Mouse (Mus musculus): Measurements from ENCODE around the gene Crlf2. TPM values are rescaled to one million over a fixed set of nuclear protein-coding genes. Genes with fewer than 3 reads are reported as not detected.
A peak's percentile ranks its signal among the peaks of the same experiment; 100 is the strongest.

Crlf2 gene
- polyA plus RNA-seq, 1 experiment from 2014 or later: 5.1 TPM

- Histone ChIP-seq H3K4me2 (ENCODE audit: low read depth, low read length) (peak overlapping the region; percentile 76), H3K27ac (ENCODE audit: low read length) (peak overlapping the region; percentile 94), H3K4me1 (ENCODE audit: control insufficient read depth, low read depth, low read length) (peaks cover 9% of the 10 kb centered on the region; the same call in 1 of the 2 replicates), H3K9ac (ENCODE audit: low read depth, low read length) (no peak overlapping the region), H3K27me3 (ENCODE audit: control insufficient read depth, insufficient read depth, low read depth, low read length) (no peaks in the 10 kb centered on the region), H3K9me3 (replicated peaks; ENCODE audit: control insufficient read depth, low read length) (peaks cover 39% of the 10 kb centered on the region), H3K36me3 (ENCODE audit: control insufficient read depth, insufficient read depth) (peaks cover 15% of the 10 kb centered on the region), H3K4me3 (ENCODE audit: low read depth, low read length) (peak overlapping the region; percentile 74)
- WGBS (ENCODE audit: insufficient replicate concordance): 8% methylated on average over 40 of the region's 40 CpGs
- peak; percentile 61 for ATAC-seq (ENCODE audit: low read depth)
Measured at GRCm38 (mm10) chr5:109556591-109557320, 2.0 kb downstream of the Crlf2 start.

GRCm38 (mm10) chr5:109555676-109556571 is 2.9 kb downstream of the Crlf2 start:
- Histone ChIP-seq H3K9ac (ENCODE audit: low read depth, low read length) (no peak overlapping the region), H3K27ac (ENCODE audit: low read length) (peak overlapping the region; percentile 94), H3K9me3 (replicated peaks; ENCODE audit: control insufficient read depth, low read length) (peaks cover 47% of the 10 kb centered on the region), H3K27me3 (ENCODE audit: control insufficient read depth, insufficient read depth, low read depth, low read length) (no peaks in the 10 kb centered on the region), H3K4me3 (ENCODE audit: low read depth, low read length) (peak overlapping the region; percentile 74), H3K4me2 (ENCODE audit: low read depth, low read length) (peak overlapping the region; percentile 76; the same call in 1 of the 2 replicates), H3K36me3 (ENCODE audit: control insufficient read depth, insufficient read depth) (peaks cover 15% of the 10 kb centered on the region), H3K4me1 (ENCODE audit: control insufficient read depth, low read depth, low read length) (peaks cover 9% of the 10 kb centered on the region; the same call in 1 of the 2 replicates)
- WGBS (ENCODE audit: insufficient replicate concordance): 74% methylated on average over 54 of the region's 54 CpGs
- no peak for ATAC-seq (ENCODE audit: low read depth)

- H3K9ac ChIP-seq (ENCODE audit: low read depth, low read length): no peak overlapping the region
- H3K4me3 ChIP-seq (ENCODE audit: low read depth, low read length): no peak overlapping the region
- H3K4me1 ChIP-seq (ENCODE audit: control insufficient read depth, low read depth, low read length): peaks cover 9% of the 10 kb centered on the region; the same call in 1 of the 2 replicates
- no peak for ATAC-seq (ENCODE audit: low read depth)
- no peak overlapping the region for H3K27ac ChIP-seq (ENCODE audit: low read length)
- H3K4me2 ChIP-seq (ENCODE audit: low read depth, low read length): no peak overlapping the region
- WGBS (ENCODE audit: insufficient replicate concordance): 79% methylated on average over 22 of the region's 26 CpGs
- H3K9me3 ChIP-seq (replicated peaks; ENCODE audit: control insufficient read depth, low read length): peaks cover 49% of the 10 kb centered on the region
- H3K27me3 ChIP-seq (ENCODE audit: control insufficient read depth, insufficient read depth, low read depth, low read length): no peaks in the 10 kb centered on the region
- peaks cover 15% of the 10 kb centered on the region for H3K36me3 ChIP-seq (ENCODE audit: control insufficient read depth, insufficient read depth)
Measured at GRCm38 (mm10) chr5:109555236-109555675, 3.5 kb downstream of the Crlf2 start.

GRCm38 (mm10) chr5:109554091-109555050 is 4.4 kb downstream of the Crlf2 start:
- Histone ChIP-seq H3K9ac (ENCODE audit: low read depth, low read length) (no peak overlapping the region), H3K36me3 (ENCODE audit: control insufficient read depth, insufficient read depth) (peaks cover 15% of the 10 kb centered on the region), H3K4me2 (ENCODE audit: low read depth, low read length) (no peak overlapping the region), H3K9me3 (replicated peaks; ENCODE audit: control insufficient read depth, low read length) (peaks cover 49% of the 10 kb centered on the region), H3K27me3 (ENCODE audit: control insufficient read depth, insufficient read depth, low read depth, low read length) (no peaks in the 10 kb centered on the region), H3K27ac (ENCODE audit: low read length) (no peak overlapping the region), H3K4me1 (ENCODE audit: control insufficient read depth, low read depth, low read length) (peaks cover 9% of the 10 kb centered on the region; the same call in 1 of the 2 replicates), H3K4me3 (ENCODE audit: low read depth, low read length) (no peak overlapping the region)
- no peak for ATAC-seq (ENCODE audit: low read depth)
- WGBS (ENCODE audit: insufficient replicate concordance): 79% methylated on average over 30 of the region's 30 CpGs

GRCm38 (mm10) chr5:109553160-109553930 is 5.4 kb downstream of the Crlf2 start:
- H3K4me1 ChIP-seq (ENCODE audit: control insufficient read depth, low read depth, low read length): peaks cover 8% of the 10 kb centered on the region; the same call in 1 of the 2 replicates
- H3K36me3 ChIP-seq (ENCODE audit: control insufficient read depth, insufficient read depth): peaks cover 15% of the 10 kb centered on the region
- no peaks in the 10 kb centered on the region for H3K27me3 ChIP-seq (ENCODE audit: control insufficient read depth, insufficient read depth, low read depth, low read length)
- 67% methylated on average over 18 of the region's 18 CpGs for WGBS (ENCODE audit: insufficient replicate concordance)
- H3K9ac ChIP-seq (ENCODE audit: low read depth, low read length): no peak overlapping the region
- H3K9me3 ChIP-seq (replicated peaks; ENCODE audit: control insufficient read depth, low read length): peaks cover 49% of the 10 kb centered on the region
- no peak overlapping the region for H3K27ac ChIP-seq (ENCODE audit: low read length)
- ATAC-seq (ENCODE audit: low read depth): no peak
- H3K4me2 ChIP-seq (ENCODE audit: low read depth, low read length): no peak overlapping the region
- no peak overlapping the region for H3K4me3 ChIP-seq (ENCODE audit: low read depth, low read length)

- Histone ChIP-seq H3K4me2 (ENCODE audit: low read depth, low read length) (no peak overlapping the region), H3K4me1 (ENCODE audit: control insufficient read depth, low read depth, low read length) (peaks cover 2% of the 10 kb centered on the region; the same call in 1 of the 2 replicates), H3K27me3 (ENCODE audit: control insufficient read depth, insufficient read depth, low read depth, low read length) (no peaks in the 10 kb centered on the region), H3K27ac (ENCODE audit: low read length) (no peak overlapping the region), H3K36me3 (ENCODE audit: control insufficient read depth, insufficient read depth) (peaks cover 15% of the 10 kb centered on the region), H3K4me3 (ENCODE audit: low read depth, low read length) (no peak overlapping the region), H3K9me3 (replicated peaks; ENCODE audit: control insufficient read depth, low read length) (peaks cover 49% of the 10 kb centered on the region), H3K9ac (ENCODE audit: low read depth, low read length) (no peak overlapping the region)
- 73% methylated on average over 15 of the region's 15 CpGs for WGBS (ENCODE audit: insufficient replicate concordance)
- no peak for ATAC-seq (ENCODE audit: low read depth)
Measured at GRCm38 (mm10) chr5:109552541-109552940, 6.3 kb downstream of the Crlf2 start.

GRCm38 (mm10) chr5:109552116-109552515 is 6.7 kb downstream of the Crlf2 start:
- Histone ChIP-seq H3K9me3 (replicated peaks; ENCODE audit: control insufficient read depth, low read length) (peaks cover 49% of the 10 kb centered on the region), H3K4me3 (ENCODE audit: low read depth, low read length) (no peak overlapping the region), H3K4me2 (ENCODE audit: low read depth, low read length) (no peak overlapping the region), H3K9ac (ENCODE audit: low read depth, low read length) (no peak overlapping the region), H3K27ac (ENCODE audit: low read length) (no peak overlapping the region), H3K4me1 (ENCODE audit: control insufficient read depth, low read depth, low read length) (no peaks in the 10 kb centered on the region), H3K36me3 (ENCODE audit: control insufficient read depth, insufficient read depth) (peaks cover 15% of the 10 kb centered on the region), H3K27me3 (ENCODE audit: control insufficient read depth, insufficient read depth, low read depth, low read length) (no peaks in the 10 kb centered on the region)
- ATAC-seq (ENCODE audit: low read depth): no peak
- 80% methylated on average over 11 of the region's 13 CpGs for WGBS (ENCODE audit: insufficient replicate concordance)

All from liver, embryonic 16.5 days (tissue).